Mouse (Mus musculus) kidney, adult 11 months (tissue): Measurements from ENCODE around the gene Hps4.
"Not testable (repeated sequence)": the region's sequence is repeated elsewhere in the genome, so short reads cannot be mapped to it uniquely, and the experiment has no call there.

Experiments
- DNase-seq: peaks from one replicate; pipeline ENCODE4 v3.0.0; 2022

Hps4 gene

GRCm38 (mm10) chr5:112342463-112343204, at the start of gene Hps4, which contains the start of gene Srrd:
Gene Hps4 (plus strand): TSS chr5:112343083.
Gene Srrd (minus strand): TSS chr5:112343040.
- peak; percentile 59 for DNase-seq

GRCm38 (mm10) chr5:112293800-112294199, 49.1 kb upstream of the Hps4 start:
- no peak for DNase-seq

- no peak for DNase-seq
Observed at GRCm38 (mm10) chr5:112294696-112295095, 48.2 kb upstream of the Hps4 start.

- DNase-seq = no peak
Observed at GRCm38 (mm10) chr5:112295162-112295561, 47.7 kb upstream of the Hps4 start.

- no peak for DNase-seq
Observed at GRCm38 (mm10) chr5:112295564-112295963, 47.3 kb upstream of the Hps4 start.

GRCm38 (mm10) chr5:112296404-112297181, 46.3 kb upstream of the Hps4 start:
- no peak for DNase-seq

- no peak for DNase-seq
Observed at GRCm38 (mm10) chr5:112297257-112297656, 45.6 kb upstream of the Hps4 start.

GRCm38 (mm10) chr5:112298226-112298988, 44.5 kb upstream of the Hps4 start:
- peak; percentile 74 for DNase-seq

GRCm38 (mm10) chr5:112299399-112299798, 43.5 kb upstream of the Hps4 start:
- DNase-seq = no peak

- DNase-seq = no peak
Observed at GRCm38 (mm10) chr5:112300112-112300511, 42.8 kb upstream of the Hps4 start.

GRCm38 (mm10) chr5:112300721-112301308, 42.1 kb upstream of the Hps4 start:
- no peak for DNase-seq

- no peak for DNase-seq
Observed at GRCm38 (mm10) chr5:112301694-112302093, 41.2 kb upstream of the Hps4 start.

GRCm38 (mm10) chr5:112302310-112302709, 40.6 kb upstream of the Hps4 start:
- DNase-seq = no peak

GRCm38 (mm10) chr5:112305842-112306241, 37.0 kb upstream of the Hps4 start:
- no peak for DNase-seq

- DNase-seq = no peak
Observed at GRCm38 (mm10) chr5:112313222-112313885, 29.5 kb upstream of the Hps4 start.

- peak; percentile 32 for DNase-seq
Observed at GRCm38 (mm10) chr5:112316468-112316867, 26.4 kb upstream of the Hps4 start.

GRCm38 (mm10) chr5:112317328-112317727, 25.6 kb upstream of the Hps4 start:
- DNase-seq = peak; percentile 21

- not testable (repeated sequence) for DNase-seq
Observed at GRCm38 (mm10) chr5:112319343-112319742, 23.5 kb upstream of the Hps4 start.

GRCm38 (mm10) chr5:112320379-112320778, 22.5 kb upstream of the Hps4 start:
- no peak for DNase-seq

- no peak for DNase-seq
Observed at GRCm38 (mm10) chr5:112320936-112321335, 21.9 kb upstream of the Hps4 start.

- DNase-seq = no peak
Observed at GRCm38 (mm10) chr5:112321376-112321775, 21.5 kb upstream of the Hps4 start.

- DNase-seq = no peak
Observed at GRCm38 (mm10) chr5:112323246-112323645, 19.6 kb upstream of the Hps4 start.
